In genomic region chr1:20935106-20935505, GRCm38 (mm10) we compare ENCODE assay signal across 11 mouse cellular contexts. TPM values are rescaled to one million over a fixed set of nuclear protein-coding genes. Genes with fewer than 3 reads are reported as not detected.
DNase-seq lines count a peak whose midpoint lies in the region; ATAC-seq and TF ChIP-seq lines count a peak whose summit lies in the region.
"Had no signal": no experiment of that assay in that cellular context is flagged by ENCODE, and none has a peak within 500 bp of the region (broad histone marks: within the 10 kb centered on the region; RNA-seq: fewer than 3 reads in every experiment).

No protein-coding gene starts in this region.

- no peak overlapping the region for H3K9ac ChIP-seq in embryonic facial prominence, embryonic 14.5 days (ENCODE audit: low read depth, low read length)
- H3K9ac ChIP-seq: intestine, embryonic 15.5 days had no signal

- no peak for TF ChIP-seq CTCF in kidney, adult 2 months (conservative IDR thresholded peaks at IDR 0.05; ENCODE audit: insufficient read depth, insufficient read length, low read depth, low read length)

- ATAC-seq in embryonic facial prominence, embryonic 14.5 days (ENCODE audit: low read depth) = peak; percentile 17; the same call in 1 of the 2 replicates
- ATAC-seq in erythroblast, adult 5-6 weeks (replicated peaks; ENCODE audit: low FRiP score, poor library complexity, severe bottlenecking) = peak; percentile 71
- ATAC-seq: intestine, embryonic 15.5 days had no signal

- H3K27me3 ChIP-seq in embryonic facial prominence, embryonic 14.5 days (replicated peaks; ENCODE audit: control insufficient read depth, insufficient read depth, low read length) = no peaks in the 10 kb centered on the region
- H3K27me3 ChIP-seq in embryonic facial prominence, embryonic 10.5 days (replicated peaks; ENCODE audit: low read depth, poor library complexity, severe bottlenecking) = no peaks in the 10 kb centered on the region
- H3K27me3 ChIP-seq in kidney, adult 2 months (replicated peaks; ENCODE audit: control insufficient read depth, insufficient read depth, low read length) = no peaks in the 10 kb centered on the region
- H3K27me3 ChIP-seq: intestine, embryonic 15.5 days had no signal

- no peak for DNase-seq in embryonic facial prominence, embryonic 14.5 days (ENCODE audit: low spot score)
- DNase-seq in embryonic facial prominence, embryonic 10.5 days (ENCODE audit: low spot score) = no peak
- DNase-seq in ovary, postnatal 36 days (ENCODE audit: low spot score) = peak; percentile 44
- no peak for DNase-seq in ovary, adult 18-20 months (ENCODE audit: low spot score)
- DNase-seq in testis, postnatal 14 days (ENCODE audit: low spot score) = peak; percentile 31
- DNase-seq in left cerebral cortex, adult 18-20 months (ENCODE audit: low spot score in 2 of 2) = no peak
- no peak for DNase-seq in kidney, adult 2 months
- DNase-seq: thymus, adult 2 months had no signal

- no peaks in the 10 kb centered on the region for H3K4me1 ChIP-seq in embryonic facial prominence, embryonic 14.5 days (ENCODE audit: control insufficient read depth, insufficient read depth, low read length)
- no peaks in the 10 kb centered on the region for H3K4me1 ChIP-seq in embryonic facial prominence, embryonic 10.5 days
- no peaks in the 10 kb centered on the region for H3K4me1 ChIP-seq in kidney, adult 2 months (ENCODE audit: control insufficient read depth, insufficient read depth, low read length)
- H3K4me1 ChIP-seq: intestine, embryonic 15.5 days had no signal

- H3K4me2 ChIP-seq in embryonic facial prominence, embryonic 14.5 days (ENCODE audit: low read depth, low read length) = no peak overlapping the region
- H3K4me2 ChIP-seq: intestine, embryonic 15.5 days had no signal

- 93% methylated on average over 22 of the region's 22 CpGs for WGBS in embryonic facial prominence, embryonic 14.5 days
- 93% methylated on average over 22 of the region's 22 CpGs for WGBS in embryonic facial prominence, embryonic 10.5 days
- 86% methylated on average over 22 of the region's 22 CpGs for WGBS in kidney, adult 2 months

- H3K9me3 ChIP-seq in embryonic facial prominence, embryonic 14.5 days (ENCODE audit: control insufficient read depth, low read length) = no peaks in the 10 kb centered on the region
- H3K9me3 ChIP-seq in embryonic facial prominence, embryonic 10.5 days = no peaks in the 10 kb centered on the region
- H3K9me3 ChIP-seq: intestine, embryonic 15.5 days had no signal

- H3K4me3 ChIP-seq in embryonic facial prominence, embryonic 14.5 days (ENCODE audit: low read depth, low read length) = no peak overlapping the region
- H3K4me3 ChIP-seq in embryonic facial prominence, embryonic 10.5 days = no peak overlapping the region
- H3K4me3 ChIP-seq in kidney, adult 2 months (ENCODE audit: insufficient read depth, low read depth, low read length) = no peak overlapping the region
- H3K4me3 ChIP-seq: intestine, embryonic 15.5 days had no signal

- no peak for TF ChIP-seq POLR2A in kidney, adult 2 months (IDR thresholded peaks at IDR 0.05; ENCODE audit: low read depth, low read length)

- peaks cover 11% of the 10 kb centered on the region; the same call in 1 of the 2 replicates for H3K36me3 ChIP-seq in embryonic facial prominence, embryonic 14.5 days (ENCODE audit: control insufficient read depth, insufficient read depth, low read length)
- peaks cover 13% of the 10 kb centered on the region for H3K36me3 ChIP-seq in embryonic facial prominence, embryonic 10.5 days (replicated peaks)
- no peaks in the 10 kb centered on the region for H3K36me3 ChIP-seq in kidney, adult 2 months (ENCODE audit: control insufficient read depth, insufficient read depth, low read length)

- no peak overlapping the region for H3K27ac ChIP-seq in embryonic facial prominence, embryonic 14.5 days (replicated peaks; ENCODE audit: low read depth, low read length)
- H3K27ac ChIP-seq in embryonic facial prominence, embryonic 10.5 days (replicated peaks) = no peak overlapping the region
- no peak overlapping the region for H3K27ac ChIP-seq in kidney, adult 2 months (ENCODE audit: insufficient read depth, low read depth, low read length)
- H3K27ac ChIP-seq: intestine, embryonic 15.5 days; macrophage had no signal

RNA-seq across cellular contexts. Expression of gene Efhc1, which starts 16.3 kb away (rescaled TPM):
- polyA plus RNA-seq in embryonic facial prominence, embryonic 14.5 days (2014; fragmentation: Nextera tagmentation; extraction: Ambion mirVana) = 5.7 and 10.6 TPM in 2 replicates
- 2.2 and 2.5 TPM in 2 replicates for polyA plus RNA-seq in embryonic facial prominence, embryonic 10.5 days (2016; fragmentation: Nextera tagmentation; extraction: Ambion mirVana)
- total RNA-seq in erythroblast, adult 5-6 weeks (2015; ENCODE audit: low replicate concordance) = not detected in 2 replicates
- not detected in 2 replicates for total RNA-seq in erythroblast, adult 5-6 weeks (2017; ENCODE audit: low replicate concordance)
- under 1 TPM; 0.61 to 0.93 TPM for total RNA-seq in left cerebral cortex, adult 18-20 months (2021)
- polyA plus RNA-seq in kidney, adult 2 months (2012; rRNA removed) = 0.48 and 0.52 TPM in 2 replicates

RNA-seq across cellular contexts. Expression of gene Paqr8, which starts 44.7 kb away (rescaled TPM):
- polyA plus RNA-seq in embryonic facial prominence, embryonic 14.5 days (2014; fragmentation: Nextera tagmentation; extraction: Ambion mirVana) = 6.1 and 7.2 TPM in 2 replicates
- 4.0 and 4.4 TPM in 2 replicates for polyA plus RNA-seq in embryonic facial prominence, embryonic 10.5 days (2016; fragmentation: Nextera tagmentation; extraction: Ambion mirVana)
- total RNA-seq in erythroblast, adult 5-6 weeks (2015; ENCODE audit: low replicate concordance) = 1.9 TPM in 1 of 2 replicates, not detected in the other
- 0.14 and 1.3 TPM in 2 replicates for total RNA-seq in erythroblast, adult 5-6 weeks (2017; ENCODE audit: low replicate concordance)
- 100 to 1,000 TPM; 110 to 114 TPM for total RNA-seq in left cerebral cortex, adult 18-20 months (2021)
- polyA plus RNA-seq in kidney, adult 2 months (2012; rRNA removed) = 2.6 and 2.8 TPM in 2 replicates

Comparison
In these comparisons a context has a peak if more than half of its experiments do, and no peak if none do; other contexts are left out.
1. DNase-seq: peak in ovary, postnatal 36 days (single experiment) and testis, postnatal 14 days (single experiment); none in embryonic facial prominence, embryonic 14.5 days (single experiment), embryonic facial prominence, embryonic 10.5 days (single experiment), ovary, adult 18-20 months (single experiment), left cerebral cortex, adult 18-20 months (0 of 2) and kidney, adult 2 months (single experiment).